Mouse (Mus musculus) adrenal gland, adult 10 weeks (tissue): ENCODE data around the gene Vmn1r44. TPM values are rescaled to one million over a fixed set of nuclear protein-coding genes. Genes with fewer than 3 reads are reported as not detected.

Experiments
- polyA plus RNA-seq: library from polyadenylated mRNA; stranded (reverse); fragments of 350-450 nt; fragmentation: Illumina TruSeq; extraction: RNeasy Lipid Tissue Mini Kit (QIAGEN cat#74804); gene quantifications from one replicate; pipeline ENCODE4 v1.2.3, GENCODE M21; 2014; ENCODE audit warnings: low read depth, low replicate concordance

Vmn1r44 gene
- not detected for polyA plus RNA-seq

GRCm38 (mm10) chr6:89883360-89883759 is at the start of gene Vmn1r44:
Gene Vmn1r44, plus strand, starts transcription at chr6:89883660.

GRCm38 (mm10) chr6:89876313-89876712 is 7.1 kb upstream of the Vmn1r44 start, which contains the start of the genes Vmn1r42 and Vmn1r43:
Gene Vmn1r42, minus strand, starts transcription at chr6:89876413.
Gene Vmn1r43, minus strand, starts transcription at chr6:89876413.

GRCm38 (mm10) chr6:89940498-89940897 is 57.0 kb downstream of the Vmn1r44 start, which contains the start of gene Vmn1r45:
Gene Vmn1r45, minus strand, starts transcription at chr6:89940598.

Other genes starting within 250 kb of the Vmn1r44 start
- 10.3 TPM for gene Txnrd3, start 239.7 kb upstream of the Vmn1r44 start, polyA plus RNA-seq
- gene Vmn1r40, start 176.1 kb upstream of the Vmn1r44 start, polyA plus RNA-seq, result not detected
- not detected for gene Vmn1r41, start 142.9 kb upstream of the Vmn1r44 start, polyA plus RNA-seq
- not detected for gene Vmn1r42, start 7.2 kb upstream of the Vmn1r44 start, polyA plus RNA-seq
- not detected for gene Vmn1r43, start 7.2 kb upstream of the Vmn1r44 start, polyA plus RNA-seq
- not detected for gene Vmn1r45, start 56.9 kb downstream of the Vmn1r44 start, polyA plus RNA-seq
- not detected for gene Vmn1r46, start 85.7 kb downstream of the Vmn1r44 start, polyA plus RNA-seq
- gene Vmn1r47, start 132.5 kb downstream of the Vmn1r44 start, polyA plus RNA-seq, result not detected
- not detected for gene Vmn1r48, start 153.2 kb downstream of the Vmn1r44 start, polyA plus RNA-seq
- not detected for gene Vmn1r49, start 194.8 kb downstream of the Vmn1r44 start, polyA plus RNA-seq
- gene Vmn1r50, start 217.8 kb downstream of the Vmn1r44 start, polyA plus RNA-seq, result not detected
- gene Vmn1r51, start 238.9 kb downstream of the Vmn1r44 start, polyA plus RNA-seq, result not detected